Mouse (Mus musculus) heart, embryonic 12.5 days (tissue): ENCODE data around the gene Lmo7. TPM values are rescaled to one million over a fixed set of nuclear protein-coding genes. Genes with fewer than 3 reads are reported as not detected.

Experiments
- ATAC-seq: fragments of 200-750 bp; cut with Nextera tagmentation; 2 replicates; pipeline ENCODE4 v1.8.0; 2017; ENCODE audit warnings: moderate TSS enrichment, moderate library complexity; ENCODE audit not compliant: insufficient number of reproducible peaks, low FRiP score
- H3K27ac ChIP-seq: fragments of 300-500 bp; sonication (generic); 2 replicates; pipeline ENCODE4 v1.5.1; 2016; ENCODE audit warnings: mild to moderate bottlenecking, moderate library complexity; ENCODE audit not compliant: poor library complexity, severe bottlenecking
- H3K27me3 ChIP-seq: fragments of 300-500 bp; sonication (generic); replicated peaks from 2 replicates; pipeline ENCODE4 v1.6.1; 2016; ENCODE audit warnings: mild to moderate bottlenecking, moderate library complexity
- H3K36me3 ChIP-seq: fragments of 300-500 bp; sonication (generic); 2 replicates; pipeline ENCODE4 v1.6.1; 2016; ENCODE audit warnings: mild to moderate bottlenecking, moderate library complexity
- H3K4me1 ChIP-seq: fragments of 300-500 bp; sonication (generic); replicated peaks from 2 replicates; pipeline ENCODE4 v1.6.1; 2016; ENCODE audit warnings: mild to moderate bottlenecking
- H3K4me2 ChIP-seq: fragments of 300-500 bp; sonication (generic); 2 replicates; pipeline ENCODE4 v1.6.1; 2016; ENCODE audit warnings: mild to moderate bottlenecking, moderate library complexity
- H3K4me3 ChIP-seq: fragments of 300-500 bp; sonication (generic); 2 replicates; pipeline ENCODE4 v1.5.1; 2016; ENCODE audit warnings: mild to moderate bottlenecking
- H3K9ac ChIP-seq: fragments of 300-500 bp; sonication (generic); 2 replicates; pipeline ENCODE4 v1.6.1; 2016; ENCODE audit warnings: mild to moderate bottlenecking, moderate library complexity
- H3K9me3 ChIP-seq: fragments of 300-500 bp; sonication (generic); replicated peaks from 2 replicates; pipeline ENCODE4 v1.6.1; 2016; ENCODE audit warnings: mild to moderate bottlenecking, moderate library complexity
- WGBS: fragments of 180-500 bp; shearing (Covaris S2); methylation state at CpG from one replicate; pipeline ENCODE4 v1.1.7; 2016; 5-methylcytosine and 5-hydroxymethylcytosine counted together
- polyA plus RNA-seq: library from polyadenylated mRNA; unstranded; fragments of >200 nt; fragmentation: Nextera tagmentation; extraction: Ambion mirVana; gene quantifications from 2 replicates; pipeline ENCODE4 v1.2.1, GENCODE M21; 2016

Gene Lmo7
- polyA plus RNA-seq, 1 experiment from 2014 or later: 186 TPM

DNA sequence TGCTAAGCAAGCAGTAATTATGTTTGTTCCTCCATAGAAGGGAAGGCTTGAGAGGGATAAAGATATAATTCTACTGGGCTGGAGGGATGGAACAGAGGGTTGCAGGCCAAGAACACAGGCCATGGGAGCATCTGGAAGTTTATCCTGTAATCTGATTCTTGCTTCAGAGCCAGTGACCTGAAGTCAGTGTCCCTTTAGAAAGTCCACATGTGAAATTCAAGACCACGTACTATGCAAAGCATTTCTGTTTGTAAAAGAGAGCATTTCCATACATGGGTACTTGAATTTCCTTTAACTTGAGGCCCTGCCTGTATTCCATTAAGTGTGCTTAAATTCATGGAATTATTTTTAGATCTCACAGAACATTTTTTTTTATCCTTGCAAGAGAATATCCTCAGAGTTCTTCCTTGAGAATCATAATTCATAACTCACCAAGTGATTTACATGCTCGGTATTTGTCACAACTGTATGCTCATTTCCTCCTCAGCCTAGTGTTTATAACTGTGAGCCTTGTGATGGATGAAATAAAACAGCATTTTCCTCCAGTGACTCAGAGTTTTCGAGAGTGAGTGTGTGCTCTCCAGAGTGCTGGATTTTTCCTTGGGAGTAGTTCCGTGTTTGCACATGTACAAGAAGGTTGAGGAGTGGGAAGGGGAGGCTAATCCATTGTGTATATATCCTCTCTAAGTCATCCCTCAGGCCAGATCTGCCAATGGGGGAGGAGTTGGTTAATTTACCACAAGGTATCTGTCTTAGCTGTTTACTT lies 75.0 kb downstream of the Lmo7 start:
- Histone ChIP-seq H3K9me3 (no peaks in the 10 kb centered on the region), H3K4me2 (no peak overlapping the region), H3K27ac (no peak overlapping the region), H3K4me3 (no peak overlapping the region), H3K36me3 (no peaks in the 10 kb centered on the region; the same call in 1 of the 2 replicates), H3K9ac (no peak overlapping the region), H3K27me3 (no peaks in the 10 kb centered on the region), H3K4me1 (peaks cover 16% of the 10 kb centered on the region)
- WGBS: 71% methylated on average over 4 of the region's 4 CpGs
- ATAC-seq: no peak

DNA sequence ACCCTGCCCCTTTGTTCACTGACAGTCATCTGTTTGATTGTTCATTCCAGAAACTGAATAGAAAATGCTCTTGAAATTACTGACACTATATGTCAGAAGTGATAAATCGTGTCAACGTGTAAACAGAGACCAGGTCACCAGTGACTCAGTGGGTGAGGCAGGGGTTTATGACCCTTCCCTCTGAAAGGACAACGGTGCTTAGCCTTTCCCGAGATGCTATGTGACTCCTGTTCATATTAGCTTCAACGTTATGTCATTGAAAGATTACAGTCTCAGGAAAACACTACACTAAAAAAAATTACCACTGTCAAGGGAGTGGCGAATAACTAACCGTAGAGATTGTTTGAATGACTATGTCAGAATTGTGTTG lies 75.6 kb downstream of the Lmo7 start:
- H3K4me1 ChIP-seq: peaks cover 16% of the 10 kb centered on the region
- no peaks in the 10 kb centered on the region for H3K9me3 ChIP-seq
- H3K4me2 ChIP-seq: no peak overlapping the region
- no peaks in the 10 kb centered on the region; the same call in 1 of the 2 replicates for H3K36me3 ChIP-seq
- no peak overlapping the region for H3K4me3 ChIP-seq
- no peak overlapping the region for H3K9ac ChIP-seq
- no peak for ATAC-seq
- WGBS: 64% methylated on average over 7 of the region's 7 CpGs
- no peaks in the 10 kb centered on the region for H3K27me3 ChIP-seq
- H3K27ac ChIP-seq: no peak overlapping the region

DNA sequence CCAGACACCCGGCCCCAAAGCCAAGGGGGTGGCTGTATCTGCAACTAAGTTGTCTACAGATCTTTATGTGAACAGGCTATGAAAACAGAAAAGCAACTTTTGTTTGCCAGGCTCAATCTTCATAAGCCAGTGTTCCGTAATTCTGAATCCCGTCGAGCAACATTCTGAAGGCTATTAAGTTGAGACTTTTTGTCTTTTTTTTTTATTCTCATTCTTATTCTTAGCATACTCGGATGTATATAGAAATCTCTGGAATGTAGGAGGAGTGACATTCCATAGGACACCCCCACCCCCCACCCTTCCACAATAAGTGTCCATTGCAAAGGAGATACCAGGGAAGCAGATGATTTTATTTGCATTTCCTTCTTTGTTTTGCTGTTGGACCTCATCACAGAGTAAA lies 76.3 kb downstream of the Lmo7 start:
- H3K27me3 ChIP-seq: no peaks in the 10 kb centered on the region
- no peaks in the 10 kb centered on the region for H3K9me3 ChIP-seq
- H3K4me3 ChIP-seq: no peak overlapping the region
- no peaks in the 10 kb centered on the region; the same call in 1 of the 2 replicates for H3K36me3 ChIP-seq
- no peak overlapping the region for H3K27ac ChIP-seq
- no peak overlapping the region for H3K9ac ChIP-seq
- H3K4me2 ChIP-seq: no peak overlapping the region
- ATAC-seq: no peak
- WGBS: 63% methylated on average over 5 of the region's 5 CpGs
- peaks cover 16% of the 10 kb centered on the region for H3K4me1 ChIP-seq

DNA sequence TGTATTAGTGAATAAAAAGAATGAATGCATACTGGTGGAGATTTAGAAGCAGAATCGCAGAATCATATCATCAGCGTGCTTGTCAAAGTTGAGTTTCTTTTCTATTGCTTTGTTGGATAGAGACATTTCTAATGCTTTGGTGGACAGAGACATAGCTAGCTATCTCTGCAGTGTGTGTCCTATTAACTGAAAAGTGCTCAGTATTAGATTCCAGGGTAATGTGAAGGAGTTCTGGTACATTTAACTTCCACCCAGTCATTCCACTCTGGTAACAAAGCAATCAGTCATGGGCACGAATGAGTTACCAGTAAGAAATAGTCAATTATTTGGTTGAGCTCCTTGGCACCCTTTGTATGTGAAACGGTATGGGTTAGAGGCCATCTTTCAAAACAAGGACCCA lies 76.8 kb downstream of the Lmo7 start:
- H3K27me3 ChIP-seq: no peaks in the 10 kb centered on the region
- H3K4me2 ChIP-seq: no peak overlapping the region
- 83% methylated on average over 4 of the region's 4 CpGs for WGBS
- H3K4me3 ChIP-seq: no peak overlapping the region
- no peak overlapping the region for H3K9ac ChIP-seq
- H3K9me3 ChIP-seq: no peaks in the 10 kb centered on the region
- no peak for ATAC-seq
- H3K4me1 ChIP-seq: peaks cover 13% of the 10 kb centered on the region
- H3K36me3 ChIP-seq: no peaks in the 10 kb centered on the region; the same call in 1 of the 2 replicates
- no peak overlapping the region for H3K27ac ChIP-seq

DNA sequence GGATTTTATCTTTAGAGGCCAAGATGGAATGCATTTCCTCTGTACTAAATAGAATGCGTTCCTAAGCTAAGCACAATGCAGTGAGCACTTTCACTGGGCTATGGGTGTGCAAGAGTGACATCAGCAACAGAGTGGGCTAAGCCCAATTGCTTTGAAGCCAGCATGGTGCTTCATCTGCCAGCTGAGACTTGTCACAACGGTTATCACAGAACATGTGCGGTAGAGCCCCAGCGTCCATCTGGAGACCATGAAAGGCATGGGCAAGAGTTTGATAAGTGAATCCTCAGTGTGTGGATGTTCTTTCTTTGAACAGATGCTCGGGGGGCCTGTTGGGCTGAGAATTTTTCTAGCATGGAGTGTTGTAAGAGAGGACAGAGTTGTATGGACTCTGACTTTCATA lies 86.7 kb downstream of the Lmo7 start:
- H3K4me1 ChIP-seq: peaks cover 17% of the 10 kb centered on the region
- peak overlapping the region; percentile 23; the same call in 1 of the 2 replicates for H3K27ac ChIP-seq
- 33% methylated on average over 5 of the region's 5 CpGs for WGBS

DNA sequence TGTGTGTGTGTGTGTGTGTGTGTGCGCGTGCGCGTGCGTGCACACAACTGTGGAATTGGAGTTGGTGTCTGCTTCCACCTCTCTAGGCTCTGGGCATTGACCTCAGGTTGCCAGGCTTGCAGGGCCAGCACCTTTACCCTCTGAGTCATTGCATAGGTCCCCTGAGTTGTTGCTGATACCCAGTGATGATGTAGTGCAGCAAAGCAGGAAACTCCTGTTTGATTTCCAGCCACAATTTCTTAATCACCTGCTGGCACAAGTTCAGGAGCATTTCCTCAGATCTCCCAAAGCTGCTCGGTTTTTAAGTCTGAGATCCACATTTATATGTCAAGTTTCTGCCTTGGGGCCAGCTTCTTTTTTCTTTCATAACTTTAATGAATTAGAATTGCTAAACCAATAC lies 92.6 kb downstream of the Lmo7 start:
- 86% methylated on average over 6 of the region's 6 CpGs for WGBS
- no peaks in the 10 kb centered on the region for H3K27me3 ChIP-seq
- no peak overlapping the region for H3K27ac ChIP-seq
- H3K9me3 ChIP-seq: no peaks in the 10 kb centered on the region
- no peak overlapping the region for H3K4me3 ChIP-seq
- no peaks in the 10 kb centered on the region for H3K36me3 ChIP-seq
- ATAC-seq: no peak
- H3K4me2 ChIP-seq: no peak overlapping the region
- no peak overlapping the region for H3K9ac ChIP-seq
- peaks cover 16% of the 10 kb centered on the region for H3K4me1 ChIP-seq

More for the DNA sequence above, 86.7 kb downstream of the Lmo7 start:
- H3K4me2 ChIP-seq: no peak overlapping the region
- ATAC-seq: no peak
- H3K27me3 ChIP-seq: no peaks in the 10 kb centered on the region
- no peaks in the 10 kb centered on the region for H3K36me3 ChIP-seq
- no peak overlapping the region for H3K4me3 ChIP-seq
- no peaks in the 10 kb centered on the region for H3K9me3 ChIP-seq
- H3K9ac ChIP-seq: no peak overlapping the region

DNA sequence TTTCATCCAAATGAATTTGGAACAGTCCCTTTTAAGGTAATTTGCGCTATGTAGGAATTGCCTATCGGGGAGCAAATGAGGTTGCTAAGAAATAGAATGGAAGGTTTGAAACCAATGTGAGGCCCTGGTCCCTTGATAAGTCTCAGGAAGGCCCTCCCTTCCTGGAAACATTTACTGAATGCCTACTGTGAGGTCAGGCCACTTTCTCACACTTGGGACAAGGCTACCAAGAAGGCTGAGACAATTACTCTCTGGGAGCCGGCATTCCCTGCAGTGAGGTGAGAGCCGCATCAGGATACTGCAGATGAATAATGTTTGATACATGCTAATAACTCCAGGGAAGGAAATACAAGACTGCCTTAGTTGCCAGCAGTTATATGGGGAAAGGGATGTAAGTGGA lies 93.1 kb downstream of the Lmo7 start:
- no peaks in the 10 kb centered on the region for H3K9me3 ChIP-seq
- H3K9ac ChIP-seq: no peak overlapping the region
- H3K4me2 ChIP-seq: peak overlapping the region; percentile 48
- peak overlapping the region; percentile 73 for H3K27ac ChIP-seq
- 50% methylated on average over 4 of the region's 4 CpGs for WGBS
- H3K27me3 ChIP-seq: no peaks in the 10 kb centered on the region
- peak; percentile 61; the same call in 1 of the 2 replicates for ATAC-seq
- H3K36me3 ChIP-seq: no peaks in the 10 kb centered on the region
- peaks cover 13% of the 10 kb centered on the region for H3K4me1 ChIP-seq
- peak overlapping the region; percentile 30 for H3K4me3 ChIP-seq

DNA sequence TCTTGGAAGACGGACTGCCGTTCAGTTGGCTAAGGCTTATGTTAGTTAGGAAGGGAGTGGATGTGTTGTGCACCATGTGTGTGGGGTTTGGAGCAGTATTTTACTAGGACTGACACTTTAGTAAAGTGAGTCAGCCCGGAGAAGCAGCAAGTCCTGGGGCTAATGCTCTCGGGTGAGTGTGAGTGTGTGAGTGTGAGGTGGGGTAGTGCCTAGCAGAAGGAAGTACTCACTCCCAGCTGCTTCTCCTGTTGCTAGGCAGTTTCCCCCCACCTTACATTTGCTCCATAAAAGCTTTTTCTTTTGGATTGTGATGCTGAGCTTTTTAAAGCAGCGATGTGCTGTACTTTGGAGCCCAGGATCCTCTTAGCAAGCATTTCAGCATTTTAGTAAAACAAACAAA lies 99.9 kb downstream of the Lmo7 start:
- H3K4me3 ChIP-seq: no peak overlapping the region
- 71% methylated on average over 5 of the region's 5 CpGs for WGBS
- ATAC-seq: no peak
- no peaks in the 10 kb centered on the region for H3K9me3 ChIP-seq
- H3K27ac ChIP-seq: no peak overlapping the region
- no peak overlapping the region for H3K4me2 ChIP-seq
- H3K9ac ChIP-seq: no peak overlapping the region
- H3K36me3 ChIP-seq: no peaks in the 10 kb centered on the region
- no peaks in the 10 kb centered on the region for H3K27me3 ChIP-seq
- peaks cover 17% of the 10 kb centered on the region for H3K4me1 ChIP-seq

DNA sequence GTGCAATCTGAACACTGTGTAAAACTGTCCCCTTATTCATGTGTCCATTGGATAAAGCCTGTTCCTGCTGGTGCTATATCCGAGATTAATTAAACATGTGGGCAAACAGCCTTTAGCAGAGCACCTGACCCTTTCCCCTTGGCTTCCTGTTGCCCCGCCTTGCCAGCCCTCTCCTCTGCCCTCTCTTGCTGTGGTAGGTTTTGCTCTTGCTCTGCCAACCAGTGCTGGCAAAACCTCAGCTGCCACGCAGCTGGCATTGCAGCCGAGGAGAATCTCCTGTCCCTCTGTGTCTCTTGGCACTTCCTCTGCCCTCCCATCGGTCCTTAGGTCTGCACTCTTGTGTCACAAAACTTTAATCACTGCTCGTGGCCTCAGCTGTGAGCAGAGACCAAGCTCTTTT lies 100.4 kb downstream of the Lmo7 start:
- no peak for ATAC-seq
- H3K9me3 ChIP-seq: no peaks in the 10 kb centered on the region

DNA sequence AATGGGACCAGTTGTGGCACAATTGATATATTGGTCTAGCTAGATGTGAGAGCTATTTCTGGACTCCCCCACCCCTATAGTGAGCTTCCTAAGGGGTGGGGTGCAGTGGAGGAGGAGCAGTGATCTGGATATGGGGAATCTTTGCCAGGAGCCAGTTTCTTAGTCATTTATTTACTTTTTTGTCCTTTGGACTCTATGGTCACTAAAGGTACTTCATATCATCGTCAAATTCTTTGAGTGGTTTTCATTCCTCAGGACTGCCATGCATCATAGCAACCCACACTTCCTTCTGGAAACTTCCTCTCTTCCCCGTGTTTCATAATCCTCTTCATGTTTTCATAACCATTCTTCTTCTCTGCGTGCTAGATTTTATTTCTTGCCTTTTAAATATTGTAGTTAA lies 104.4 kb downstream of the Lmo7 start:
- H3K9ac ChIP-seq: no peak overlapping the region
- H3K27ac ChIP-seq: no peak overlapping the region
- WGBS: 62% methylated on average over 3 of the region's 3 CpGs
- no peak overlapping the region for H3K4me3 ChIP-seq
- no peaks in the 10 kb centered on the region for H3K36me3 ChIP-seq
- H3K9me3 ChIP-seq: no peaks in the 10 kb centered on the region
- H3K4me1 ChIP-seq: peaks cover 20% of the 10 kb centered on the region
- ATAC-seq: no peak
- no peak overlapping the region for H3K4me2 ChIP-seq
- H3K27me3 ChIP-seq: no peaks in the 10 kb centered on the region

More for the DNA sequence above, 100.4 kb downstream of the Lmo7 start:
- Histone ChIP-seq H3K27me3 (no peaks in the 10 kb centered on the region), H3K36me3 (no peaks in the 10 kb centered on the region), H3K4me2 (0 out of 2 replicates have a peak overlapping the region, but pooled peaks have one; percentile 1), H3K9ac (no peak overlapping the region), H3K27ac (no peak overlapping the region), H3K4me1 (peaks cover 17% of the 10 kb centered on the region), H3K4me3 (no peak overlapping the region)
- WGBS: 57% methylated on average over 6 of the region's 6 CpGs

DNA sequence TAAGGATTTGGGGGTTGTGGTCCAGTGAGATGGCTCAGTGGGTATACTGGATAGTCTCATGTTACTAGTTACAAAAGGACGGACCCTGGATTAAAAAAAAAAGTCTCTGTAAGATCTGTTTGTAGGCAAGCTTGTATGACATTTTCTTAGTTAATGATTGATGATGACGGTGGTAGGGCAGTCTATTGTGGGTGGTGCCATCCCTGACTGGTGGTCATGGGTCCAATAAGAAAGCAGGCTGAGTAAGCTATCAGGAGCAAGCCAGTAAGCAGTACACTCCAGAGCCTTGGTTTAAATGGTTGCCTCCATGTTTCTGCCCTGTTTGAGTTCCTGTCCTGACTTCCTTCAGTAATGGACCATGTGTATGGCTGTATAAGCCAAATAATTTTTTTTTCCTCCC lies 106.6 kb downstream of the Lmo7 start:
- 86% methylated on average over 2 of the region's 2 CpGs for WGBS
- Histone ChIP-seq H3K27me3 (no peaks in the 10 kb centered on the region), H3K4me3 (no peak overlapping the region), H3K36me3 (no peaks in the 10 kb centered on the region), H3K4me1 (peaks cover 29% of the 10 kb centered on the region), H3K9me3 (no peaks in the 10 kb centered on the region), H3K9ac (no peak overlapping the region), H3K27ac (no peak overlapping the region), H3K4me2 (no peak overlapping the region)
- ATAC-seq: no peak

DNA sequence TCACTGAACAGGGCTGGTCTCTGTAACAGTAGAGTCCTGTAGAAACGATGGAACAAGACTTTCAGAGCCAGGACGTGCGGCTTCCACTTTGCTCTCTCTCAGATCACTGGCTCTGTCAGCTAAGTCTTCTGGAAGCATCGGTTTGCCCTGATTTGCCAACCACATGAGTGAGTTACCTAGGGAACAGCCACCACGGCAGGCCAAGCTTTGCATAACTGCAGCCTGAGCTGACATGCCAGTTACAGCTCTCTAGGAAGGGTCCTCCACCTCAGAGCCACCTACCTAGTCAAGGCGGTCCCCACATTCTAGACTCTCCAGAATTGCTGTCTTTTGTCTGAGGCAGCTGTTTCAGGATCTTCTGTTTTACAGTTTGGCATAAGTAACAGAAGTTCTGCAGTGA lies 107.4 kb downstream of the Lmo7 start:
- Histone ChIP-seq H3K4me1 (peaks cover 30% of the 10 kb centered on the region), H3K27ac (no peak overlapping the region), H3K4me3 (no peak overlapping the region), H3K4me2 (no peak overlapping the region), H3K9me3 (no peaks in the 10 kb centered on the region), H3K36me3 (no peaks in the 10 kb centered on the region), H3K9ac (no peak overlapping the region), H3K27me3 (no peaks in the 10 kb centered on the region)
- WGBS: 74% methylated on average over 6 of the region's 6 CpGs
- no peak for ATAC-seq
